25 mouse cellular contexts compared by ENCODE assay signal in the genomic region with DNA sequence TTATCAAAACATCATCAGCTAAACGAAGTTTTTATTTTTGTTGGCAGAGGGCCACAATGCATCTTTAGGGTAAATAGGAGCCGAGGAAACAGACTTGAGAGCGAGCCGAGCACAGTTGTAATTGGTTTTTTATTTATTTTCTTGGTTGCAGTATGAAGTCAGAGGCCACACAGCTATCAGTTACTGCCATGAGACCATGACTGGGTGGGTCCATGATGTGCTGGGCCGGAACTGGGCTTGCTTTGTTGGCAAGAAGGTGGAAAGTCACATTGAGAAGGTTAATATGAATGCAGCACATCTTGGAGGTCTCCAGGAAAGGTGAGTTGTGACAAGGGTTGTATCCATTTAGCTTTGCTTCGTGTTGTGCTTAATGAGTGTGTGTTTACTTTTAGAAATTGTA. TPM values are rescaled to one million over a fixed set of nuclear protein-coding genes. Genes with fewer than 3 reads are reported as not detected.
DNase-seq lines count a peak whose midpoint lies in the region; ATAC-seq and TF ChIP-seq lines count a peak whose summit lies in the region.
"Had no signal": no experiment of that assay in that cellular context is flagged by ENCODE, and none has a peak within 500 bp of the region (broad histone marks: within the 10 kb centered on the region; RNA-seq: fewer than 3 reads in every experiment).

No protein-coding gene starts in this region.

- no peak for TF ChIP-seq EP300 in liver, postnatal 0 days (IDR thresholded peaks at IDR 0.05; ENCODE audit: low read depth)
- no peak for TF ChIP-seq EP300 in liver, embryonic 14.5 days (IDR thresholded peaks at IDR 0.05; ENCODE audit: low read depth)

- TF ChIP-seq CTCF in liver, postnatal 0 days (IDR thresholded peaks at IDR 0.05; ENCODE audit: low read depth), result no peak
- TF ChIP-seq CTCF in liver, embryonic 14.5 days (IDR thresholded peaks at IDR 0.05; ENCODE audit: low read depth), result no peak

- 68% methylated on average over 6 of the region's 6 CpGs for WGBS in liver, postnatal 0 days (ENCODE audit: insufficient replicate concordance)
- WGBS in liver, embryonic 12.5 days (ENCODE audit: insufficient replicate concordance), result 61% methylated on average over 6 of the region's 6 CpGs
- WGBS in liver, embryonic 14.5 days (ENCODE audit: insufficient replicate concordance), result 54% methylated on average over 6 of the region's 6 CpGs
- WGBS in midbrain, embryonic 13.5 days, result 77% methylated on average over 6 of the region's 6 CpGs

- no peak for ATAC-seq in liver, postnatal 0 days
- ATAC-seq in liver, embryonic 12.5 days, result peak; percentile 79
- peak; percentile 58; the same call in 1 of the 2 replicates for ATAC-seq in liver, embryonic 14.5 days (ENCODE audit: insufficient read depth)
- ATAC-seq in midbrain, embryonic 13.5 days, result no peak
- ATAC-seq: CD4-positive, CD25-positive, alpha-beta regulatory T cell, adult 4 months; forebrain, embryonic 13.5 days; forebrain, embryonic 16.5 days; hindbrain, postnatal 0 days had no signal

- H3K36me3 ChIP-seq in liver, postnatal 0 days (replicated peaks; ENCODE audit: insufficient read depth, low read length), result no peaks in the 10 kb centered on the region
- H3K36me3 ChIP-seq in liver, embryonic 12.5 days, result peaks cover 4% of the 10 kb centered on the region; the same call in 1 of the 2 replicates
- no peaks in the 10 kb centered on the region for H3K36me3 ChIP-seq in liver, embryonic 14.5 days (replicated peaks; ENCODE audit: control insufficient read depth, insufficient read depth, low read depth)
- H3K36me3 ChIP-seq in midbrain, embryonic 13.5 days, result no peaks in the 10 kb centered on the region
- H3K36me3 ChIP-seq: embryonic facial prominence, embryonic 12.5 days; embryonic facial prominence, embryonic 15.5 days had no signal

- peak; percentile 22 for DNase-seq in liver
- DNase-seq in liver, postnatal 0 days, result no peak
- DNase-seq in liver, embryonic 14.5 days (ENCODE audit: low read depth in 3 of 3, low spot score in 3 of 3), result peak in 2 of 3 experiments; percentile 7 to 17
- no peak for DNase-seq in thymus, postnatal 0 days (ENCODE audit: low spot score)
- DNase-seq: adrenal gland, adult 2 months; adrenal gland, postnatal 14 days; cerebellum, adult 11 months; cerebellum, adult 2 months; cerebellum, adult 9-11 months; cerebellum, postnatal 25 days; gastrocnemius, postnatal 25 days; heart, adult 18-20 months; heart, postnatal 14 days; heart, postnatal 4 days had no signal

- H3K4me3 ChIP-seq in liver, postnatal 0 days (ENCODE audit: low read depth, low read length), result no peak overlapping the region
- no peak overlapping the region for H3K4me3 ChIP-seq in liver, embryonic 12.5 days
- H3K4me3 ChIP-seq in liver, embryonic 14.5 days (ENCODE audit: insufficient read depth in 1 of 2, low read depth in 2 of 2, low read length in 2 of 2), result no peak overlapping the region; a peak in 1 of 4 replicates
- no peak overlapping the region for H3K4me3 ChIP-seq in midbrain, embryonic 13.5 days (replicated peaks)
- H3K4me3 ChIP-seq: embryonic facial prominence, embryonic 12.5 days; embryonic facial prominence, embryonic 15.5 days; forebrain, embryonic 10.5 days; forebrain, embryonic 13.5 days; heart, embryonic 13.5 days had no signal

- no peak overlapping the region for H3K9ac ChIP-seq in liver, postnatal 0 days (replicated peaks)
- no peak overlapping the region for H3K9ac ChIP-seq in liver, embryonic 12.5 days
- no peak overlapping the region for H3K9ac ChIP-seq in liver, embryonic 14.5 days (replicated peaks)
- H3K9ac ChIP-seq in midbrain, embryonic 13.5 days (replicated peaks), result no peak overlapping the region
- H3K9ac ChIP-seq: embryonic facial prominence, embryonic 12.5 days; embryonic facial prominence, embryonic 15.5 days; forebrain, embryonic 13.5 days; heart, embryonic 13.5 days; hindbrain, embryonic 14.5 days had no signal

- H3K4me1 ChIP-seq in liver, postnatal 0 days (ENCODE audit: insufficient read depth), result no peaks in the 10 kb centered on the region
- peaks cover 8% of the 10 kb centered on the region; the same call in 1 of the 2 replicates for H3K4me1 ChIP-seq in liver, embryonic 12.5 days
- peaks cover 0 to 2% of the 10 kb centered on the region in 2 experiments; a peak in 1 of 4 replicates for H3K4me1 ChIP-seq in liver, embryonic 14.5 days (replicated peaks; ENCODE audit: control insufficient read depth in 2 of 2, insufficient read depth in 2 of 2, low read length in 1 of 2)
- H3K4me1 ChIP-seq in midbrain, embryonic 13.5 days (replicated peaks), result no peaks in the 10 kb centered on the region
- H3K4me1 ChIP-seq: embryonic facial prominence, embryonic 12.5 days; embryonic facial prominence, embryonic 15.5 days; forebrain, embryonic 13.5 days; heart, embryonic 13.5 days had no signal

- no peaks in the 10 kb centered on the region for H3K27me3 ChIP-seq in liver, postnatal 0 days (ENCODE audit: insufficient read depth, low read length)
- H3K27me3 ChIP-seq in liver, embryonic 12.5 days (replicated peaks), result no peaks in the 10 kb centered on the region
- no peaks in the 10 kb centered on the region for H3K27me3 ChIP-seq in liver, embryonic 14.5 days (ENCODE audit: control insufficient read depth, insufficient read depth, low read length)
- H3K27me3 ChIP-seq in midbrain, embryonic 13.5 days, result no peaks in the 10 kb centered on the region
- H3K27me3 ChIP-seq: embryonic facial prominence, embryonic 12.5 days; embryonic facial prominence, embryonic 15.5 days; forebrain, embryonic 13.5 days; heart, embryonic 13.5 days had no signal

- H3K9me3 ChIP-seq in liver, postnatal 0 days (ENCODE audit: low read length), result no peaks in the 10 kb centered on the region
- H3K9me3 ChIP-seq in liver, embryonic 12.5 days (replicated peaks), result no peaks in the 10 kb centered on the region
- no peaks in the 10 kb centered on the region for H3K9me3 ChIP-seq in liver, embryonic 14.5 days (ENCODE audit: control insufficient read depth, low read length)
- no peaks in the 10 kb centered on the region for H3K9me3 ChIP-seq in midbrain, embryonic 13.5 days
- H3K9me3 ChIP-seq: embryonic facial prominence, embryonic 12.5 days; embryonic facial prominence, embryonic 15.5 days; forebrain, embryonic 10.5 days; forebrain, embryonic 13.5 days; heart, embryonic 13.5 days had no signal

- H3K4me2 ChIP-seq in liver, postnatal 0 days (ENCODE audit: low read depth, low read length), result no peak overlapping the region
- no peak overlapping the region for H3K4me2 ChIP-seq in liver, embryonic 12.5 days
- no peak overlapping the region for H3K4me2 ChIP-seq in liver, embryonic 14.5 days (ENCODE audit: low read depth)
- no peak overlapping the region for H3K4me2 ChIP-seq in midbrain, embryonic 13.5 days (replicated peaks)
- H3K4me2 ChIP-seq: embryonic facial prominence, embryonic 12.5 days; embryonic facial prominence, embryonic 15.5 days; forebrain, embryonic 13.5 days; heart, embryonic 13.5 days; hindbrain, embryonic 14.5 days had no signal

- no peak overlapping the region for H3K27ac ChIP-seq in liver, postnatal 0 days (ENCODE audit: low read depth)
- no peak overlapping the region for H3K27ac ChIP-seq in liver, embryonic 12.5 days
- no peak overlapping the region for H3K27ac ChIP-seq in liver, embryonic 14.5 days
- H3K27ac ChIP-seq in midbrain, embryonic 13.5 days, result no peak overlapping the region
- H3K27ac ChIP-seq: embryonic facial prominence, embryonic 12.5 days; embryonic facial prominence, embryonic 15.5 days; forebrain, embryonic 10.5 days; forebrain, embryonic 13.5 days; heart, embryonic 13.5 days; hindbrain, embryonic 14.5 days; hindbrain, postnatal 0 days had no signal

RNA-seq across cellular contexts. Expression of a gene that starts 19.0 kb away (rescaled TPM):
- 63.9 and 66.5 TPM in 2 replicates for polyA plus RNA-seq in liver, postnatal 0 days (2015; fragmentation: Nextera tagmentation; extraction: Ambion mirVana)
- 40.9 and 42.3 TPM in 2 replicates for polyA plus RNA-seq in liver, embryonic 12.5 days (2016; fragmentation: Nextera tagmentation; extraction: Ambion mirVana)
- polyA plus RNA-seq in liver, embryonic 14.5 days (2012; rRNA removed), result 9.7 and 14.5 TPM in 2 replicates
- 48.3 and 60.7 TPM in 2 replicates for polyA plus RNA-seq in liver, embryonic 14.5 days (2014; fragmentation: Nextera tagmentation; extraction: Ambion mirVana)
- polyA plus RNA-seq in thymus, postnatal 0 days (2015; fragmentation: Nextera tagmentation; extraction: Ambion mirVana), result 77.2 and 81.8 TPM in 2 replicates
- 10.9 and 12.0 TPM in 2 replicates for polyA plus RNA-seq in midbrain, embryonic 13.5 days (2015; fragmentation: Nextera tagmentation; extraction: Ambion mirVana)

Comparison
In these comparisons a context has a peak if more than half of its experiments do, and no peak if none do; other contexts are left out.
1. DNase-seq: peak in liver (single experiment) and liver, embryonic 14.5 days (2 of 3); none in liver, postnatal 0 days (single experiment) and thymus, postnatal 0 days (single experiment).
2. ATAC-seq: peak in liver, embryonic 12.5 days (single experiment) and liver, embryonic 14.5 days (single experiment); none in liver, postnatal 0 days (single experiment) and midbrain, embryonic 13.5 days (single experiment).